Mouse (Mus musculus): ENCODE measurements around the gene Dcun1d1. TPM values are rescaled to one million over a fixed set of nuclear protein-coding genes. Genes with fewer than 3 reads are reported as not detected.
A peak's percentile ranks its signal among the peaks of the same experiment; 100 is the strongest.

Gene Dcun1d1
- polyA plus RNA-seq, 1 experiment from 2014 or later = 103 TPM

DNA sequence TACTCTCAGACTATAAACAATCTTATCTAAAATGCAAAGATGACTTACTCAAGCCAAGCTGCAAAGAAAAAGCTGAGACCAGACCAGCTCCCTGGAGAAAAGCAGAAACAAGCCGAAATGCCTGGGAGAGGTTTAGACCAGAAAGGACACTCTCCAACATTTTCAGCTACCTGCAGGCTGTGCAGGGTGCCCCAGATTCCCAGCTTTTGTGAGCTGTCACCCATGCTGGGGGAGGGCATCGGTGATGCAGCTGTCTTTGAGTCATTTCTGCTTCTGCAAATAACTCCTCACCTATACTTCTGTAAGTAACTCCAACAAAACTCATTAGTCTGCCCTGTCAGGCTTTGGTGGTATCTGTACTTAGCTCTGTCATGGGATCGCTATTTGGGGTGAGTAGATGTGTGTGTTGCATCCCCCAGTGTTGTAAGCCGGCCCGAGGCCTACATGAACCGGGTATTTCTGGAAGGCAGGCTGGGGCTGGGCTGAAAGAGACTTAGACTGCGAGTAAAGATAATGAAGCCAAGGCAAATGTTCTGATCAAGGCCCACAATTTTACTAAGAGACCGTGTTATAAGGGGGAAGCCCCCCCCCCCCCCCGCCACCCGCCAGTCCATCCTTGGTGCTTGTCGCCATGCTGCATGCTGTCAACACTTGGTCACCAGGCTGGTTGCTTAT, 17.8 kb upstream of the Dcun1d1 start:
- no peak overlapping the region for H3K9ac ChIP-seq
- H3K4me3 ChIP-seq = no peak overlapping the region
- ATAC-seq (ENCODE audit: insufficient number of reproducible peaks, low FRiP score, low TSS enrichment, low read depth) = no peak
- H3K36me3 ChIP-seq = peaks cover 13% of the 10 kb centered on the region
- no peaks in the 10 kb centered on the region for H3K9me3 ChIP-seq
- H3K4me2 ChIP-seq = no peak overlapping the region
- WGBS = 89% methylated on average over 11 of the region's 11 CpGs
- no peak overlapping the region for H3K27ac ChIP-seq
- no peaks in the 10 kb centered on the region for H3K27me3 ChIP-seq
- 0 out of 2 replicates have a peak, but pooled peaks cover 3% of the 10 kb centered on the region for H3K4me1 ChIP-seq

DNA sequence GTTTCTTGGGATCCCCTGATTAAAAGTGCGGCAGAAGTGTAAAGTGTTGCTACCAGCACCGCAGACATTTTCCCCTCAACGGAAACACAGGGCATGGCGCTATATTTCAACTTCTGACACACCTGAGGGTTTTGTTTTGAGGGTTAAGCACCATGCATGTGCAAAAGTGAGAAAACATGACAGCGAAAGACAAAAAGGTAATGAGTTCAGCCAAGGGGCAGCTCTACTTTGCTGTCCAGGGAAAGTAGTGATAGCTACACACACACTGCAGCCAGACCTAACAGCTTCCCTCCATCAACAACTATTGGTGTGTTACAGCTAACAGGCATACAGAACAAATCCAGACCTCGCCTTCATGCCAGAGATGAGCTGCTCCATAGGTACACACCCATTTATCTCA, 16.6 kb upstream of the Dcun1d1 start:
- Histone ChIP-seq H3K4me3 (no peak overlapping the region), H3K9me3 (no peaks in the 10 kb centered on the region), H3K27me3 (no peaks in the 10 kb centered on the region), H3K4me1 (0 out of 2 replicates have a peak, but pooled peaks cover 3% of the 10 kb centered on the region), H3K9ac (no peak overlapping the region), H3K36me3 (peaks cover 3% of the 10 kb centered on the region; the same call in 1 of the 2 replicates), H3K27ac (no peak overlapping the region), H3K4me2 (no peak overlapping the region)
- WGBS = 88% methylated on average over 6 of the region's 6 CpGs
- no peak for ATAC-seq (ENCODE audit: insufficient number of reproducible peaks, low FRiP score, low TSS enrichment, low read depth)

DNA sequence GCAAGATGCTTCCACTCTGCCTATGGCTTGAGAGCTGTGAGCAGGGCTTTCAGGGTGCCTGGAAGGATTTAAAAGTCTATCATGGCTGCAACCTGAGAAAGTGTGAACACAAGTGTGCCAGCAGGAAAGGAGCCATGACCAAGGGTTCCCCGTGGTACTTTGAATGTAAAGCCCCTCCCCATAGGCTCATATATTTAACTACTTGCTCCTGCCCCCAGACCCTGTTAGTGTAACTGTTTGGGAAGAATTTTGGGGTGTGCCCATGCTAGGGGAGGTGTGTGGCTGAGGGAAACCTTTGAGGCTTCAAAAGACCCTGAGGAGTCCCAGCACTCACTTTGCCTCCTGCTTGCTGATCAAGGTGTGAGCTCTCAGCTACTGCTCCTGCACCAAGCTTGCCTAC, 15.9 kb upstream of the Dcun1d1 start:
- WGBS = 12% methylated on average over 1 of the region's 1 CpGs

DNA sequence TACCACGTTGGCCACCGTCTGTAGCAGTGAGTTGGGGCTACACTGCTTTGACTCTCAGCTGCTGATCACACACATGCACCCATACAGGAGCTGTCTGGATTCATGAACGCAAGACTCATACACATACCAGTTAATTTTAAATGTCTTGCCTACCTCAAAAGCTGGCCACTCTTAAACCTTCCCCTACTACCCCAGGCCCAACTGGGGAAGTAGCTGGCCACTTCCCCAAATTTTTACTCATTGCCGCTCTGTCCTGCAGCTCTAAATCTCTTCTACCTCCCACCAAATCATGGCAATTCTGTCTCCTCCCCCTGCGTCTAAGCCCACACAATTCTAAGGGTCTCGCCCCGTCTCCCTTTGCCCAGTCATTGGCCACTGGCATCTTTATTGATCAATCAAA, 11.0 kb upstream of the Dcun1d1 start:
- Histone ChIP-seq H3K4me3 (no peak overlapping the region), H3K27ac (no peak overlapping the region), H3K36me3 (no peaks in the 10 kb centered on the region)

More for the DNA sequence above, 15.9 kb upstream of the Dcun1d1 start:
- no peak overlapping the region for H3K4me3 ChIP-seq
- no peaks in the 10 kb centered on the region for H3K36me3 ChIP-seq
- H3K9ac ChIP-seq = no peak overlapping the region
- no peak for ATAC-seq (ENCODE audit: insufficient number of reproducible peaks, low FRiP score, low TSS enrichment, low read depth)
- H3K9me3 ChIP-seq = no peaks in the 10 kb centered on the region
- 0 out of 2 replicates have a peak, but pooled peaks cover 3% of the 10 kb centered on the region for H3K4me1 ChIP-seq
- no peaks in the 10 kb centered on the region for H3K27me3 ChIP-seq
- no peak overlapping the region for H3K4me2 ChIP-seq
- no peak overlapping the region for H3K27ac ChIP-seq

DNA sequence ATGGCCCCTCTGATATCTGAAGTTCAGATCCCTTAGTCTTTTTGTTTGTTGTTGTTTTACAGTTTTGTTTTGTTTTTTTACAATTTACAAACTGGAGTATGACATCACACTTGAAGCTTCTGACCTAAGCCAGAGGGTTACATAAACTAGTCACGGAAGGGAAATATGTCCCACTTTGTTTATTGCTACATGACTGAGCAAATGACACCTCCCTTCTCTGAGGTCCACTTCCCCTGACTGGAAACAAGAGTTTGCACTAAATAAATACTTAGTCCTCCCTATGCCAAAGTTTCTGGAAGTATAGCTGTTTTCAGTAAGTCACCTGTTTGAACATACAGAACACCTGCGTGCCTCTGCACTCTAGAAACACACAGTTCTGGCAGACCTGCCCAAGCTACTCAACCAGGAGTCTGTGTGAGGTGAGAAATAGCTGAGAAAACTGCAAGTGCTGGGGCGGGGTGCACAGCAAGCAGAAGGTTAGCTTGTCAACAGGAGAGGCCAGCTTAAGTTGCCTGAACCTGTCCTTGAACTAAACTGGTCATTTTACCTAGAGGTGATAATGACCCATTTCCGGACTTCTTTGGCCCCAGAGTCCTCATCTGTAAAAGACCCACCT, 3.4 kb upstream of the Dcun1d1 start:
- no peak for ATAC-seq (ENCODE audit: insufficient number of reproducible peaks, low FRiP score, low TSS enrichment, low read depth)
- H3K27me3 ChIP-seq = no peaks in the 10 kb centered on the region
- no peaks in the 10 kb centered on the region for H3K4me1 ChIP-seq
- peaks cover 9% of the 10 kb centered on the region; the same call in 1 of the 2 replicates for H3K36me3 ChIP-seq
- H3K27ac ChIP-seq = no peak overlapping the region
- no peak overlapping the region for H3K9ac ChIP-seq
- WGBS = 85% methylated on average over 4 of the region's 4 CpGs
- H3K9me3 ChIP-seq = no peaks in the 10 kb centered on the region
- no peak overlapping the region for H3K4me3 ChIP-seq
- no peak overlapping the region for H3K4me2 ChIP-seq

More for the DNA sequence above, 11.0 kb upstream of the Dcun1d1 start:
- Histone ChIP-seq H3K4me2 (no peak overlapping the region), H3K9me3 (no peaks in the 10 kb centered on the region), H3K27me3 (no peaks in the 10 kb centered on the region), H3K4me1 (0 out of 2 replicates have a peak, but pooled peaks cover 3% of the 10 kb centered on the region), H3K9ac (no peak overlapping the region)
- ATAC-seq (ENCODE audit: insufficient number of reproducible peaks, low FRiP score, low TSS enrichment, low read depth) = no peak
- WGBS = 88% methylated on average over 7 of the region's 7 CpGs

DNA sequence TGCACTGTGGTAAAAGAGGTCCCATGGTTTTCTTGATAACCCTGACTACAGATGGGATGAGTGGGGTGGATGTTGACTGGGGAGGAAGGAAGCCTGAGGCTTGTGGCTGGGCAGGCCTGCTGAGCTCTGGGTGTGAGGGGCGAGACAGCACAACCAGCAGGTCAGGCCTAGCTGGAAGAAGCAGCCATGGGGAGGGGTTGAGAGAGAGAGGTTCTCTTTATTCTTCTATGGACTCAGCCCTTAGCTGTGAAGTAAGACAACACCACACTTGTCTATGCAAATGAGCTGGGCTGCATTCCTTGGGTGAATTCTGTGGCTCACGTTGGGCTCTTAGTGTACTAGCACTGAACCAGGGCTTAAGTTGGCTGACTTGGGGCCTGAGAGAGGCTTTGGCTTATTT, 2.8 kb upstream of the Dcun1d1 start:
- no peak overlapping the region for H3K9ac ChIP-seq
- H3K9me3 ChIP-seq = no peaks in the 10 kb centered on the region
- H3K36me3 ChIP-seq = peaks cover 11% of the 10 kb centered on the region; the same call in 1 of the 2 replicates
- H3K27ac ChIP-seq = no peak overlapping the region
- no peak overlapping the region for H3K4me2 ChIP-seq
- WGBS = 39% methylated on average over 2 of the region's 2 CpGs
- H3K4me1 ChIP-seq = peaks cover 3% of the 10 kb centered on the region; the same call in 1 of the 2 replicates
- H3K4me3 ChIP-seq = no peak overlapping the region
- H3K27me3 ChIP-seq = no peaks in the 10 kb centered on the region
- no peak for ATAC-seq (ENCODE audit: insufficient number of reproducible peaks, low FRiP score, low TSS enrichment, low read depth)

DNA sequence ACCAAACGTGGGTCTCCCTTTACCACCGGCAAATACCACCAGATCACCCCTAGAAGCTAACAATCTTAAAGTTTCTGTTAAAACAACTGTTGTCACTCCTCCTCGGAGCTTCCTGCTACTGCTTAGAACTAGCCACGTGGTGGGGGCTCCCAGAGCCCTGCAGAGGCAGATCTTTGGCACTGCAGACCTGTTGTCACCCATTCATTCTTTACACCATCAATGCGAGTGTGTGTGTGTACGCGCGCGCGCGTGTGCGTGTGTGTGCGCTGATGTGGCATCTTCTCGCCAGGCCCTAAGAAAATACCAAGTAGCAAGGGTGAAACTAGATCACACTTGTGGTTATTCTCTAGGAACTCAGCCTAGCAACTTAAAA, 3.9 kb downstream of the Dcun1d1 start:
- peak overlapping the region; percentile 90 for H3K4me3 ChIP-seq
- H3K36me3 ChIP-seq = 0 out of 2 replicates have a peak, but pooled peaks cover 5% of the 10 kb centered on the region
- peaks cover 21% of the 10 kb centered on the region for H3K4me1 ChIP-seq
- no peak for ATAC-seq (ENCODE audit: insufficient number of reproducible peaks, low FRiP score, low TSS enrichment, low read depth)
- peak overlapping the region; percentile 81 for H3K4me2 ChIP-seq
- H3K9ac ChIP-seq = peak overlapping the region; percentile 99
- no peaks in the 10 kb centered on the region for H3K9me3 ChIP-seq
- no peaks in the 10 kb centered on the region for H3K27me3 ChIP-seq
- H3K27ac ChIP-seq = peak overlapping the region; percentile 95
- under 1% methylated on average over 14 of the region's 14 CpGs for WGBS

DNA sequence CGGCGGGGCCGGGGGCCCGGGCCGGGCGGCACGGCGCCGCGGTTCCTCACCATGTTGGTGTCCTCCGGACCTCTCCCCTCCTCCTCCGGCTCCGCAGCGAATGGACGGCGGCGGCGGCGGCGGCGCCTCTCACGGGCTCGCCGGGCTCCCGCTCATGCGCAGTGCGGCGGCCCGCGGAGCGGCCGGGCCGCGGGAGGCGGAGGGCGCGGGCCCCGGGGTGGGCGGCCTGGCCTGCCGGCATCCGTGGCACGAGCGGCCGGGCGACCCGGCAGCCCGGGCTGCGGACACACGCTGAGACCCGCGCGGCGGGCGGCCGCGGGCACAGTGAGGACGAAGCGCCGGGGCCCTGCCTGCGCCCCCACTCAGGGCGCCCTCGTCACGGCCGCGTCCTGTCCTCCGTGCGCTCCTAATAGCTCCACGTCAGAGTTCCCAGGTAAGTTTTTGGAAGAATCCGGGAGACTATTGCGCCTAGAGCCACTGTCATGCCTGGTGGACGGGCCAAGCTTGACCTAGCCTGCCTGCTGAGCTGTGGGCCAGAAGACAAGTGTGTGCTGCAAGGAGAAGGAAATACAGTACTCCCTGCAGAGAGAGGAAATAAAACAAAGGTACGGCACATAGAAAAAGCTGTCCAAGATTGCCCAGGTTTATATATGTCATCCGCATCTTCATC, 4.4 kb downstream of the Dcun1d1 start:
- Histone ChIP-seq H3K27ac (peak overlapping the region; percentile 95), H3K4me1 (peaks cover 21% of the 10 kb centered on the region), H3K36me3 (0 out of 2 replicates have a peak, but pooled peaks cover 3% of the 10 kb centered on the region), H3K4me2 (peak overlapping the region; percentile 81), H3K9me3 (no peaks in the 10 kb centered on the region), H3K27me3 (no peaks in the 10 kb centered on the region), H3K4me3 (peak overlapping the region; percentile 90), H3K9ac (peak overlapping the region; percentile 99)
- 0% methylated on average over 35 of the region's 73 CpGs for WGBS
- ATAC-seq (ENCODE audit: insufficient number of reproducible peaks, low FRiP score, low TSS enrichment, low read depth) = peak; percentile 87

DNA sequence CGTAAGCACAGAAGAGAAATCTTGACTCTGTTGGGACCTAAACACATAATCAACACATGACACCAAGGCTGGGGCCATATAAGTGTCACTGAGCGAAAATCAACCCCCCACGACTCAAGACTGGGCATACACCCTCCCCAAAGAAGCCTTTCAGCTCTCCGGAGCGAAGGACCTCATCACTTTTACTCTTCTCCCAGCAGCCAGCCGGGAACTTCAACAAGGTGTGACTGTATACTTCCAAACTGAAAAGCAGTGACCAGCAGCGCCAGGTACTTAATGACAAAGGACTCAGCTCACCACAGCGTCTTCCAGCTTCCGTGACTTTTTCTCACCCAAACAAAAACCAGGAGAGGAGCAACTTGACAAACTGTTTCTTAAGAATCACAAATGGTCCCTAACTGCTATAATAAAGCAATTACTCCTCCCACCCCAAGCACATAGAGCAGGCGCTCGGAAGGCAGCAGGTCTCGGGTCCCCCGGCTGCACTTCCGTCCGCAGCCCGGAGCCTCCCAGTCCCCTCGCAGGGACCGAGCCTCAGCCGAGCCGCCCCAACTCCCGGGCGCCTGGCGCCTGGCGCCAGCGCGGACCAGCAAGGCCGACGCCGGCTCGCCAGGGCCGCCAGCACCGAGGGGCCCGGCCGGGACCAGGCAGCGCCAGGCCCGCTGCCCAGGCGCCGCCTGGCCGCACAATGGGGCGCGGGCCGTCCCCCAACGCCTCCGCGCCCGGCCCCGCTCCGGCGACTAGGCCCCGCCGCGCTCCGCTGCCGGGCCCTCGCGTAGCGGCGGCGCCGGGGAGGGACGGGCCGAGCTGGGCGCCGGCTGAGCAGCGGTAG, 5.1 kb downstream of the Dcun1d1 start:
- Histone ChIP-seq H3K4me2 (peak overlapping the region; percentile 81), H3K36me3 (0 out of 2 replicates have a peak, but pooled peaks cover 3% of the 10 kb centered on the region), H3K27ac (peak overlapping the region; percentile 95), H3K9ac (peak overlapping the region; percentile 99), H3K4me3 (peak overlapping the region; percentile 90), H3K27me3 (no peaks in the 10 kb centered on the region), H3K9me3 (no peaks in the 10 kb centered on the region), H3K4me1 (peaks cover 21% of the 10 kb centered on the region)
- WGBS = under 1% methylated on average over 65 of the region's 65 CpGs
- peak; percentile 50 for ATAC-seq (ENCODE audit: insufficient number of reproducible peaks, low FRiP score, low TSS enrichment, low read depth)

DNA sequence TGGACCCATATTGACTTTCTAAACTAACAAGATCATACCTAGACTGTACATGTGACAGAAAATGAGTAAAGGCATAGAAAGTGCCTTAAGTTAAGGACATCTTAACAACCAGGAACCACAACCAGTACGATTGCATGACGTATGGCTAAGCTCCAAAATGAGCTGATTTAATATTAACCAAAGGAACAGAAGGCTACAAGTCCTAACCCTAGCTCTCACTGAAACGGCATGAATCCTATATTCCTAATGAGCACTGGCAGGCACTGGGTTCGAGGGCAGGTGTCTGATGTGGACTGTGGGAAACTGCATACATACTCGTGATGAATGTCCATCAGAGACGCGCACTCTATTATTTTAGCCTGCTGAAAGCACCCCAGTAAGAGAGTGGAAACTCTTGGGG, 5.9 kb downstream of the Dcun1d1 start:
- Histone ChIP-seq H3K27ac (no peak overlapping the region), H3K9ac (no peak overlapping the region), H3K9me3 (no peaks in the 10 kb centered on the region), H3K4me2 (peak overlapping the region; percentile 81), H3K36me3 (0 out of 2 replicates have a peak, but pooled peaks cover 3% of the 10 kb centered on the region), H3K4me3 (peak overlapping the region; percentile 90), H3K4me1 (peaks cover 21% of the 10 kb centered on the region), H3K27me3 (no peaks in the 10 kb centered on the region)
- 35% methylated on average over 7 of the region's 7 CpGs for WGBS
- no peak for ATAC-seq (ENCODE audit: insufficient number of reproducible peaks, low FRiP score, low TSS enrichment, low read depth)

DNA sequence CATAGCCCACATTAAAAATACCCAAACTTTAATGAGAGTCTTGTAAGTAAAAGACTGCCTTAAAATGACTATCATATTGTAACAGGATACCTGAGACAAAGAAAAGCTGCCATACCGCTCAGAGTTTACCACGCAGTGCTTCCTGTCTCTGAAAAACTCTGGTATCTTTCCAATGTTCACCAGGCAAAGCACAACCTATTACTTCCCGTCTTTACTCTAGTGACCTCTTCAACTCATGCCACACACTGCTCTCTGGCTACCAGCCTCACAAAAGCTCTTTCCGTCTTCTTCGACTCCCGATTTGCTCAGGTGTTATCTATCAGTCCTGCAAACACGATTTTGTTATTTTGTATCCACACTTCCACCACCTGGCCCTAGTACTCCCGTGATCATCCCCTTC, 7.4 kb downstream of the Dcun1d1 start:
- H3K27ac ChIP-seq = no peak overlapping the region
- no peak for ATAC-seq (ENCODE audit: insufficient number of reproducible peaks, low FRiP score, low TSS enrichment, low read depth)
- no peaks in the 10 kb centered on the region for H3K9me3 ChIP-seq
- H3K9ac ChIP-seq = no peak overlapping the region
- WGBS = 59% methylated on average over 8 of the region's 8 CpGs
- no peaks in the 10 kb centered on the region for H3K36me3 ChIP-seq
- H3K4me2 ChIP-seq = no peak overlapping the region
- no peaks in the 10 kb centered on the region for H3K27me3 ChIP-seq
- no peak overlapping the region for H3K4me3 ChIP-seq
- peaks cover 18% of the 10 kb centered on the region for H3K4me1 ChIP-seq

Measured in limb, embryonic 15.5 days (tissue).